Mouse (Mus musculus) embryonic facial prominence, embryonic 10.5 days (tissue): ENCODE measurements around the gene Ncan. TPM values are rescaled to one million over a fixed set of nuclear protein-coding genes. Genes with fewer than 3 reads are reported as not detected.

Experiments
- DNase-seq: peaks from one replicate; pipeline ENCODE4 v3.0.0-alpha.2; 2017; ENCODE audit warnings: low spot score
- H3K27ac ChIP-seq: fragments of 300-500 bp; sonication (generic); replicated peaks from 2 replicates; pipeline ENCODE4 v1.5.1; 2016; ENCODE audit warnings: mild to moderate bottlenecking
- H3K27me3 ChIP-seq: fragments of 300-500 bp; sonication (generic); replicated peaks from 2 replicates; pipeline ENCODE4 v1.6.1; 2016; ENCODE audit warnings: low read depth, mild to moderate bottlenecking; ENCODE audit not compliant: poor library complexity, severe bottlenecking
- H3K36me3 ChIP-seq: fragments of 300-500 bp; sonication (generic); replicated peaks from 2 replicates; pipeline ENCODE4 v1.6.1; 2016; ENCODE audit warnings: mild to moderate bottlenecking, moderate library complexity
- H3K4me1 ChIP-seq: fragments of 300-500 bp; sonication (generic); 2 replicates; pipeline ENCODE4 v1.6.1; 2016
- H3K4me3 ChIP-seq: fragments of 300-500 bp; sonication (generic); 2 replicates; pipeline ENCODE4 v1.5.1; 2016; ENCODE audit warnings: mild to moderate bottlenecking, moderate library complexity
- H3K9me3 ChIP-seq: fragments of 300-500 bp; sonication (generic); 2 replicates; pipeline ENCODE4 v1.6.1; 2016; ENCODE audit warnings: mild to moderate bottlenecking
- WGBS: fragments of 180-500 bp; shearing (Covaris S2); methylation state at CpG from one replicate; pipeline ENCODE4 v1.1.7; 2016; 5-methylcytosine and 5-hydroxymethylcytosine counted together
- polyA plus RNA-seq: library from polyadenylated mRNA; unstranded; fragments of >200 nt; fragmentation: Nextera tagmentation; extraction: Ambion mirVana; gene quantifications from 2 replicates; pipeline ENCODE4 v1.2.1, GENCODE M21; 2016

Gene Ncan
- polyA plus RNA-seq, 1 experiment from 2014 or later, result 6.2 TPM

- H3K4me1 ChIP-seq, result peaks cover 24% of the 10 kb centered on the region
- 9% methylated on average over 17 of the region's 17 CpGs for WGBS
- H3K27ac ChIP-seq, result peak overlapping the region; percentile 20; the same call in 1 of the 2 replicates
- H3K36me3 ChIP-seq, result no peaks in the 10 kb centered on the region
- DNase-seq, result no peak
- H3K27me3 ChIP-seq, result peaks cover 76% of the 10 kb centered on the region
- no peaks in the 10 kb centered on the region for H3K9me3 ChIP-seq
- peak overlapping the region; percentile 55 for H3K4me3 ChIP-seq
These were observed 1.7 kb downstream of the Ncan start for GRCm38 (mm10) chr8:70118726-70119700.

DNA sequence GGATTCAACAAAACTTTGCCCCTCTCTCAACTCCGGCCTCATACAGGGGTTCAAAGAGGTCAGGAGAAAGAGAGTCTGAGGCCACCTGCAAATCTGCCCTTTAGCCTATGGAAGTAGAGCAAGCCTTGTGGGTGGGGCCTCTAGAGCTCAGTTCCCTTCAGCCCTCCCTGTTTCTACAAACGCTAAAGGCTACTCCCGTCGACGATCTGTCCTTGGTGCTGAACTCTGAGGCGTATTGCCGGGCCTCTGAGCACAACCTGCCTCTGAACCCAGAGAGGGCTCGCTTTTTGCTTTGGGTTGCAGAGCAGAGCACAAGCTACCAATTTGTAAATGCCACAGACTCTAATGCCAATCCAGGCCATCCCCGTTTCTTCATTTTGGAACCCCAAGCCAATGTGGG is 3.1 kb downstream of the Ncan start:
- Histone ChIP-seq H3K27ac (no peak overlapping the region), H3K4me3 (no peak overlapping the region), H3K36me3 (no peaks in the 10 kb centered on the region), H3K27me3 (peaks cover 90% of the 10 kb centered on the region), H3K9me3 (no peaks in the 10 kb centered on the region), H3K4me1 (peaks cover 26% of the 10 kb centered on the region)
- 5% methylated on average over 9 of the region's 9 CpGs for WGBS
- peak; percentile 64 for DNase-seq

GRCm38 (mm10) chr8:70114892-70115291 is 5.8 kb downstream of the Ncan start:
- H3K4me1 ChIP-seq, result peaks cover 28% of the 10 kb centered on the region
- no peak for DNase-seq
- no peak overlapping the region for H3K4me3 ChIP-seq
- no peaks in the 10 kb centered on the region for H3K9me3 ChIP-seq
- H3K27me3 ChIP-seq, result peaks cover 100% of the 10 kb centered on the region
- 69% methylated on average over 13 of the region's 13 CpGs for WGBS
- no peaks in the 10 kb centered on the region for H3K36me3 ChIP-seq
- no peak overlapping the region for H3K27ac ChIP-seq

GRCm38 (mm10) chr8:70114488-70114887 is 6.2 kb downstream of the Ncan start:
- Histone ChIP-seq H3K36me3 (no peaks in the 10 kb centered on the region), H3K27ac (no peak overlapping the region), H3K9me3 (no peaks in the 10 kb centered on the region), H3K4me3 (no peak overlapping the region), H3K27me3 (peaks cover 100% of the 10 kb centered on the region), H3K4me1 (peaks cover 24% of the 10 kb centered on the region)
- 22% methylated on average over 6 of the region's 6 CpGs for WGBS
- no peak for DNase-seq

- peak overlapping the region; percentile 19 for H3K4me3 ChIP-seq
- peaks cover 99% of the 10 kb centered on the region for H3K27me3 ChIP-seq
- no peaks in the 10 kb centered on the region for H3K36me3 ChIP-seq
- no peaks in the 10 kb centered on the region for H3K9me3 ChIP-seq
- no peak overlapping the region for H3K27ac ChIP-seq
- 7% methylated on average over 43 of the region's 43 CpGs for WGBS
- H3K4me1 ChIP-seq, result peaks cover 16% of the 10 kb centered on the region
- DNase-seq, result peak; percentile 34
These were observed 8.2 kb downstream of the Ncan start for GRCm38 (mm10) chr8:70112401-70113016.

GRCm38 (mm10) chr8:70111192-70111795 is 9.4 kb downstream of the Ncan start:
- H3K4me1 ChIP-seq, result peaks cover 15% of the 10 kb centered on the region
- no peak overlapping the region for H3K27ac ChIP-seq
- H3K4me3 ChIP-seq, result no peak overlapping the region
- no peak for DNase-seq
- H3K36me3 ChIP-seq, result no peaks in the 10 kb centered on the region
- no peaks in the 10 kb centered on the region for H3K9me3 ChIP-seq
- H3K27me3 ChIP-seq, result peaks cover 94% of the 10 kb centered on the region
- 45% methylated on average over 23 of the region's 23 CpGs for WGBS

GRCm38 (mm10) chr8:70110451-70110850 is 10.2 kb downstream of the Ncan start:
- WGBS, result 73% methylated on average over 2 of the region's 2 CpGs
- DNase-seq, result no peak
- Histone ChIP-seq H3K4me1 (peaks cover 15% of the 10 kb centered on the region), H3K9me3 (no peaks in the 10 kb centered on the region), H3K27me3 (peaks cover 85% of the 10 kb centered on the region), H3K27ac (no peak overlapping the region), H3K36me3 (no peaks in the 10 kb centered on the region), H3K4me3 (no peak overlapping the region)

DNA sequence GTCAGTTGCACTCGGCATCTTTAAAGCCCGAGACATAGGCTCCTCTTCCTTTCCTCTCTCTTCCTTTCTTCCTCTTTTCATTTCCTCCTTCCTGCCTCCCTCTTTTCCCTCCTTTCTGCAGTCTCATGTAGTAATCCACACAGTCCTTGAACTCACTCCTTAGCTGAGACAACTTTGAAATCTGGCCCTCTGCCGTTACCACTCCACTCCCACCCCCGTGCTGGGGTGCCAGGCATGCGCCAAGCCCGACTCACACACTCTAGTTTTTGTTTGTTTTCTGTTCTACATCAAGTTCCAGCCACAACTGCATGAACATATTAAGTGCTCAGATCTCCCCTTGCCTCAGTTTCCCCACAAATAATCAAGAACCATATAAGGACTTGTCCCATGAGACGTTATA is 15.8 kb downstream of the Ncan start:
- no peaks in the 10 kb centered on the region for H3K4me1 ChIP-seq
- H3K36me3 ChIP-seq, result no peaks in the 10 kb centered on the region
- H3K27me3 ChIP-seq, result peaks cover 38% of the 10 kb centered on the region
- DNase-seq, result no peak
- WGBS, result 83% methylated on average over 7 of the region's 7 CpGs
- no peak overlapping the region for H3K4me3 ChIP-seq
- no peaks in the 10 kb centered on the region for H3K9me3 ChIP-seq
- H3K27ac ChIP-seq, result no peak overlapping the region

DNA sequence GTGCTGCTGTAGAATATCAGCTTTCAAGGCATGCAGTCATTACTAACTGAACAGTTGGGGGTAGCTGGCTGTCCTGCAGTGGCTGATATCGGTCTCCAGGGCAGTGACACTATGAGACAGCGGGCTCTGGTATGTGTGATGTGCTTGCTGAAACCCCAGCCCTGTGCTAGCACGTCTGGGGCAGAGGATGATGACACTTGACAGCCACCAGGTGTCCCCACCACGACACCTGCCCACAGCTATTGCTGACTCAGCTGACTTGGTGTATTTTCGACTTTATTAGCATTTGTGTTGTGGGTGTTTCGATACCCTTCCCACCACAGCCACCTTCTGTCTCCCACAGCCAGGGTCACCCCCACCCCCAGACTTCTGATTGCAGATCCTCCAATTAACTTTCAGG is 16.2 kb downstream of the Ncan start:
- H3K27ac ChIP-seq, result no peak overlapping the region
- H3K36me3 ChIP-seq, result no peaks in the 10 kb centered on the region
- DNase-seq, result peak; percentile 47
- 23% methylated on average over 6 of the region's 6 CpGs for WGBS
- H3K27me3 ChIP-seq, result peaks cover 34% of the 10 kb centered on the region
- no peaks in the 10 kb centered on the region for H3K4me1 ChIP-seq
- H3K9me3 ChIP-seq, result no peaks in the 10 kb centered on the region
- no peak overlapping the region for H3K4me3 ChIP-seq

- Histone ChIP-seq H3K27ac (no peak overlapping the region), H3K9me3 (no peaks in the 10 kb centered on the region), H3K4me1 (no peaks in the 10 kb centered on the region), H3K36me3 (peaks cover 14% of the 10 kb centered on the region; the same call in 1 of the 2 replicates), H3K27me3 (peaks cover 17% of the 10 kb centered on the region), H3K4me3 (no peak overlapping the region)
- 87% methylated on average over 8 of the region's 8 CpGs for WGBS
- no peak for DNase-seq
These were observed 20.4 kb downstream of the Ncan start for GRCm38 (mm10) chr8:70100241-70100640.

DNA sequence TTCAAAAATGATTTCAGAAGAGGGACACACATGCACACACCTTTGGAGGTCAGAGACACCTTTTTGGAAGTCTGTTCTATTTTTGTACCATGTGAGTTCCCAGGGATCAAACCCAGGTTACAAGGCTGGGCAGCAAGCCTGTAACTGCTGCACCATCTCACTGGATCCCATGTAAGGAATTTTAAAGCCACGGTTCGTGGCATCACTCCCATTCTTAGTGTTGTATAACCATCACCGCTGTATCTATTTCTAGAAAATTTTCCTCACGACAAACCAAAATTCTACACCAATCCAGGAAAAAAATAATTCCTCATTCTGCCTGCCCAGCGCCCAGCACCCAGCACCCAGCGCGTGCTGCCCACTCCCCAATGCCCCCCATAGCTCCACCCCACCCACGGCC is 21.4 kb downstream of the Ncan start:
- Histone ChIP-seq H3K4me1 (no peaks in the 10 kb centered on the region), H3K4me3 (no peak overlapping the region), H3K9me3 (no peaks in the 10 kb centered on the region), H3K36me3 (peaks cover 14% of the 10 kb centered on the region; the same call in 1 of the 2 replicates), H3K27ac (no peak overlapping the region), H3K27me3 (peaks cover 18% of the 10 kb centered on the region)
- 77% methylated on average over 8 of the region's 8 CpGs for WGBS
- DNase-seq, result no peak

- Histone ChIP-seq H3K27ac (no peak overlapping the region), H3K27me3 (peaks cover 70% of the 10 kb centered on the region), H3K4me3 (no peak overlapping the region), H3K36me3 (peaks cover 8% of the 10 kb centered on the region; the same call in 1 of the 2 replicates), H3K9me3 (no peaks in the 10 kb centered on the region), H3K4me1 (peaks cover 7% of the 10 kb centered on the region)
- 66% methylated on average over 8 of the region's 8 CpGs for WGBS
- DNase-seq, result no peak
These were observed 27.9 kb downstream of the Ncan start for GRCm38 (mm10) chr8:70092786-70093185.
